Mouse (Mus musculus): ENCODE results near the gene Gart.

DNA sequence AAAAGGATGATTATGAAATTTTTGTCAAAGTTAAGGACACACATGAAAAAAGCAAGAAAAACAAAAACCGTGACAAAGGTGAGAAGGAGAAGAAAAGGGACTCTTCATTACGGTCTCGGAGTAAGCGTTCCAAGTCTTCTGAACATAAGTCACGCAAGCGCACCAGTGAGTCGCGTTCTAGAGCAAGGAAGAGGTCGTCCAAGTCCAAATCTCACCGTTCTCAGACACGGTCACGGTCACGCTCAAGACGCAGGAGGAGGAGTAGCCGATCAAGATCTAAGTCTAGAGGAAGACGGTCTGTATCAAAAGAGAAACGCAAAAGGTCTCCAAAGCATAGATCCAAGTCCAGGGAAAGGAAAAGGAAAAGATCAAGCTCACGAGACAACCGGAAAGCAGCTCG, 13.0 kb upstream of the Gart start:
- TF ChIP-seq POLR2A (IDR thresholded peaks at IDR 0.05; ENCODE audit: control insufficient read depth in 1 of 2, insufficient read depth in 1 of 2, low read depth in 1 of 2, low read length in 2 of 2, poor library complexity in 1 of 2) (no peak), JUND (IDR thresholded peaks at IDR 0.05; ENCODE audit: low read depth, low read length) (no peak), GATA1 (IDR thresholded peaks at IDR 0.05; ENCODE audit: low read depth, low read length) (no peak), POLR2AphosphoS5 (IDR thresholded peaks at IDR 0.05; ENCODE audit: borderline replicate concordance, low read depth, low read length) (no peak), CTCF (IDR thresholded peaks at IDR 0.05 in 2 of 3, conservative IDR thresholded peaks at IDR 0.05 in 1 of 3; ENCODE audit: control insufficient read depth in 1 of 3, insufficient read depth in 1 of 3, low read depth in 2 of 3, low read length in 3 of 3, poor library complexity in 1 of 3, severe bottlenecking in 1 of 3) (no peak), ZMIZ1 (IDR thresholded peaks at IDR 0.05; ENCODE audit: low read depth, low read length) (no peak), RAD21 (IDR thresholded peaks at IDR 0.05; ENCODE audit: low read depth, low read length) (no peak), MAFK (IDR thresholded peaks at IDR 0.05; ENCODE audit: borderline replicate concordance, low read depth, low read length) (no peak)
